Mouse (Mus musculus) embryonic facial prominence, embryonic 11.5 days (tissue): ENCODE results near the gene Nsmce1. TPM values are rescaled to one million over a fixed set of nuclear protein-coding genes. Genes with fewer than 3 reads are reported as not detected.
A peak's percentile ranks its signal among the peaks of the same experiment; 100 is the strongest.

ENCODE experiments used
- ATAC-seq: fragments of 200-750 bp; cut with Nextera tagmentation; replicated peaks from 2 replicates; pipeline ENCODE4 v1.8.0; 2017; ENCODE audit warnings: low read depth; ENCODE audit not compliant: insufficient number of reproducible peaks, low FRiP score, low TSS enrichment
- DNase-seq: peaks from one replicate; pipeline ENCODE4 v3.0.0-alpha.2; 2015; ENCODE audit warnings: low spot score
- H3K27ac ChIP-seq: fragments of 300-500 bp; sonication (generic); replicated peaks from 2 replicates; pipeline ENCODE4 v1.5.1; 2014; ENCODE audit warnings: mild to moderate bottlenecking, low read depth, low read length, control low read depth
- H3K27me3 ChIP-seq: fragments of 300-500 bp; sonication (generic); 2 replicates; pipeline ENCODE4 v1.6.1; 2014; ENCODE audit warnings: mild to moderate bottlenecking, low read length, moderate library complexity, mixed read lengths; ENCODE audit not compliant: control insufficient read depth, insufficient read depth
- H3K36me3 ChIP-seq: fragments of 300-500 bp; sonication (generic); replicated peaks from 2 replicates; pipeline ENCODE4 v1.6.1; 2014; ENCODE audit warnings: low read depth, mild to moderate bottlenecking, low read length, moderate library complexity, mixed read lengths; ENCODE audit not compliant: control insufficient read depth, insufficient read depth
- H3K4me1 ChIP-seq: fragments of 300-500 bp; sonication (generic); 2 replicates; pipeline ENCODE4 v1.6.1; 2014; ENCODE audit warnings: low read length, mixed read lengths; ENCODE audit not compliant: control insufficient read depth, insufficient read depth
- H3K4me2 ChIP-seq: fragments of 300-500 bp; sonication (generic); 2 replicates; pipeline ENCODE4 v1.6.1; 2014; ENCODE audit warnings: low read depth, mild to moderate bottlenecking, control low read depth, low read length, moderate library complexity
- H3K4me3 ChIP-seq: fragments of 300-500 bp; sonication (generic); 2 replicates; pipeline ENCODE4 v1.5.1; 2014; ENCODE audit warnings: low read depth, low read length, control low read depth
- H3K9ac ChIP-seq: fragments of 300-500 bp; sonication (generic); replicated peaks from 2 replicates; pipeline ENCODE4 v1.6.1; 2014; ENCODE audit warnings: mild to moderate bottlenecking, control low read depth, low read length
- H3K9me3 ChIP-seq: fragments of 300-500 bp; sonication (generic); replicated peaks from 2 replicates; pipeline ENCODE4 v1.6.1; 2016; ENCODE audit warnings: mild to moderate bottlenecking, low read length, inconsistent platforms, mixed read lengths; ENCODE audit not compliant: control insufficient read depth
- WGBS: fragments of 180-500 bp; shearing (Covaris S2); extraction: QIAGEN DNeasy Blood & Tissue Kit; methylation state at CpG from one replicate; pipeline ENCODE4 v1.1.7; 2014; 5-methylcytosine and 5-hydroxymethylcytosine counted together
- polyA plus RNA-seq: library from polyadenylated mRNA; unstranded; fragments of >200 nt; fragmentation: Nextera tagmentation; extraction: Ambion mirVana; gene quantifications from 2 replicates; pipeline ENCODE4 v1.2.1, GENCODE M21; 2014

The Nsmce1 gene
- polyA plus RNA-seq, 1 experiment from 2014 or later, result 119 TPM

DNA sequence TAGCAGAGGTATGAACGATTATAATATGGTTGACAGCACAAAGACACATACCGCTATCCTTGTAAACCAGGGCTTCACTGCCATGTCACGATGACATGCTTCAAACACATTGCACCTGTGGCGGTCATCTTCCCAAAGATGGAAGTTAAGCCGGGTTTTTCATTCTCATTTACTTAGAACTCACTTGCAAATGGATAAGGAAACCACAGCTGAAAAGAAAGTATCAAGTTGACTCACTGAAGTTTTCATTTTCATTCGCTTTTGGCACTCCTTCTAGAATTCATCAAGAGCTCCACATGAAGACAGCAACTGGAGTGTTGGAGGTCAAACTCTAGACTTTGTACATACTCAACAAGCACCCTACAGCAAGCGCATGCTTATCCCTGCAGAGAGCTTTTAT lies 9.5 kb upstream of the Nsmce1 start:
- ATAC-seq (no peak), DNase-seq (no peak)
- Histone ChIP-seq H3K27ac (no peak overlapping the region), H3K9ac (no peak overlapping the region), H3K4me2 (no peak overlapping the region), H3K27me3 (no peaks in the 10 kb centered on the region), H3K4me3 (no peak overlapping the region), H3K4me1 (no peaks in the 10 kb centered on the region), H3K9me3 (no peaks in the 10 kb centered on the region), H3K36me3 (no peaks in the 10 kb centered on the region)
- WGBS, result 91% methylated on average over 7 of the region's 7 CpGs

DNA sequence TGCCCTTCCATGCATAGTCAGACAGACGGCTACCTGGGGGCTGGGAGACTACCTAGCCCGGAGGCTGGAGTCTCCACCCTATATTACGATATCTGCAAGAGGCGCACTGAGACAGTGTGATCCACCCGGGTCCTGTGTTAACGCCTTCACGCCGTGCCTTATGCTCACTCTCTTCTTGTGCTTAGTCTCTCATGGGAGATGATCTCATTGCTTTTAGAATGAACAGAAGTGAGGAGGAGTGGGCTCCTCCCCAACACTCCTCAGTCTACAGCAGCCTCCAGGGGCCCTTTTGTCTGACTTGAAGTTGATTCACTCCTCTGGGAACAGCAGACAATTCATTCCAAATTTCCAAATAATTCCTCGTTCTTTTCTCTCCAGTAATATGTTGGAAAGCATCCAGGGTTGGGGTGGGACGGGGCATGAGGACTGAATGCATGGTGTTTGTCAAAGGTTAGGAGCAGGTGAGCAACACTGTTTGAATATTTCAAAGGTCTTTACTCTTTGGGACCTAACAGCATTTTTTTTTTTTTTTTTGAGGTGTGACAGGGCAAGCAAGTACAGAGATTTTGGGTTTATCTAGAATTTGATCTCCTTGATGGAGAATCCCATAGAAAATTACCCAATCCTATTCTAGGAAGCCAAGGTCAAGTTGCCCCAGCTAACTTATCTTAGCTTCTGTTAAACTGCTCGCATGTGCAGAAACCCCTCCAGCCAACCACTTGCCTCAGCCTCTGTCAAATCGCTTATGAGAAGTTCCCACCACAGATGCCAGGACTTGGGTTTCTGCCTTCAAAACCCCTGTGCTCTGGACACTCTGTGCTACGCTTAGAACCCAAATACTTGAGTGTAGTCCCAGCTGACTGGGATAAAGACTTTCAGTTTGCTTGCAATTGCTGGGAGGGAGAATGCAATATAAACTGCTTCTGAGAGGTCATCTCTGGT lies 8.8 kb upstream of the Nsmce1 start:
- H3K4me2 ChIP-seq, result no peak overlapping the region
- H3K4me3 ChIP-seq, result no peak overlapping the region
- H3K27me3 ChIP-seq, result no peaks in the 10 kb centered on the region
- no peaks in the 10 kb centered on the region for H3K4me1 ChIP-seq
- no peaks in the 10 kb centered on the region for H3K36me3 ChIP-seq
- ATAC-seq (no peak), DNase-seq (no peak)
- no peaks in the 10 kb centered on the region for H3K9me3 ChIP-seq
- WGBS, result 85% methylated on average over 13 of the region's 13 CpGs
- H3K27ac ChIP-seq, result no peak overlapping the region
- H3K9ac ChIP-seq, result no peak overlapping the region

DNA sequence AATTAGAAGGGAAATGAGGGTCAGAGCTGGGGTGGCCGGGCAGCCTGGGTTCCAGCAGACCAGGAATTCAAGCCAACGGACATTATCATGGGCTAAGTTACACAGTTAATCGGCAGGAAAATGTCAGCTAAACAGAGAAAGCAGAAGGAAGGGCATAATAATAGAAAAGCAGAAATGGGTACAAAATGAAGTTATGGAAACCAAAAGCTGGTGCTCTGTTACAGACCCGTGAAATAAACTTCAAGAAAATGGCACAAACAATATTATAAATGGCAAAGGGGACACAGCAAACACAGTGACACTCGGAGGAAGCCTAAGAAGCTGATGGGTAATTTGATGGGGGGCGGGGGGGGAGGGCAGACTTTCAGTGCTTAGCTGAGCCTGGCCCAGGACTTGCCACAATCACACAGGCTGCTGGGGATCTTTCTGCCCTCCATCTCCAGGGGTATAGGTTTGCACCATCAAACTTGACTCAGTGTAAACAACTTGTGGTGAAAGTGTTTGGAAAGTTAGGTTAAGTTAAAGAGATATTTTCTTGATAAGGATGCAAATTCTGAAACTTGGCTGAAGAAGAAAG lies 4.6 kb upstream of the Nsmce1 start:
- H3K27ac ChIP-seq, result no peak overlapping the region
- ATAC-seq (no peak), DNase-seq (no peak)
- no peaks in the 10 kb centered on the region for H3K9me3 ChIP-seq
- no peaks in the 10 kb centered on the region for H3K27me3 ChIP-seq
- H3K36me3 ChIP-seq, result no peaks in the 10 kb centered on the region
- 76% methylated on average over 6 of the region's 6 CpGs for WGBS
- H3K4me2 ChIP-seq, result no peak overlapping the region
- H3K4me3 ChIP-seq, result no peak overlapping the region
- H3K9ac ChIP-seq, result no peak overlapping the region
- no peaks in the 10 kb centered on the region for H3K4me1 ChIP-seq

DNA sequence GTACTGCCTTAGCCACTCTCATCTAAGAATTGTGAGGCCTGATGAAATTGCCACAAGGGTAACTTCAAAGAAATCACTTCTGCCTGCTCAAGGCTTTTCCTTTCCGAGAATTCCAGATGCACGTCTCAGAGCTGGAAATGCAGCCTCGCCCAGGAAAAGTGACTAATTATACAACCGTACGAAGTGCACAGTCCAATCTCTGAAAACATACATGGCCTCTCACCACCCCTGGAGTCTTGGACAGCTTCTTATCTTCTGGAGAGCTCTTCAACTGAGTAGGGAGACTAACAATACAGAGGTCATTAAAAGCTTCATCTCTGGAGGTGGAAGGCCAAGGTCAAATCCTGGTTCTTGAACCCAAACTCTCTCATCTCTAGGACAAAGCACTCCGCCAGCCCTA lies 1.2 kb upstream of the Nsmce1 start:
- Histone ChIP-seq H3K9ac (no peak overlapping the region), H3K36me3 (no peaks in the 10 kb centered on the region), H3K9me3 (no peaks in the 10 kb centered on the region), H3K4me1 (no peaks in the 10 kb centered on the region), H3K27me3 (no peaks in the 10 kb centered on the region), H3K4me2 (no peak overlapping the region), H3K27ac (no peak overlapping the region), H3K4me3 (no peak overlapping the region)
- DNase-seq (no peak), ATAC-seq (no peak)
- 82% methylated on average over 6 of the region's 6 CpGs for WGBS

DNA sequence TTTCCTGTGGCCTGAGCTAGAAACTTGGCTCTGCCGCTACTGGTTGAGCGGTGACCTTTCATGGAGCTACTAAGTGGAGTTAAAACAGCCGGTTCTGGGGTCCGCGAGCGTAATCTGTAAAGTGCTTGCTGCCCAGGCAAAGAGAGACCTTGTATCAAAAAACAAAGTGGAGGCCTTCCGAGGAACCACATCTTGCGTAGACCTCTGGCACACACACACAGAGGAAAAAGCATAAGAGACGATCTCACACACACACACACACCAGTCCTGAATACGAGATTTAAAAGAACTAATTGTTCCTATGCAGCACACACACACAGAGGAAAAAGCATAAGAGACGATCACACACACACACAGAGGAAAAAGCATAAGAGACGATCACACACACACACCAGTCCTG lies 364 bp upstream of the Nsmce1 start:
- Histone ChIP-seq H3K9ac (peak overlapping the region; percentile 73), H3K36me3 (no peaks in the 10 kb centered on the region), H3K4me1 (no peaks in the 10 kb centered on the region), H3K4me3 (peak overlapping the region; percentile 58), H3K27me3 (no peaks in the 10 kb centered on the region), H3K27ac (peak overlapping the region; percentile 36; the same call in 1 of the 2 replicates), H3K9me3 (no peaks in the 10 kb centered on the region), H3K4me2 (peak overlapping the region; percentile 63)
- ATAC-seq, result peak; percentile 11; the same call in 1 of the 2 replicates
- 24% methylated on average over 12 of the region's 12 CpGs for WGBS
- no peak for DNase-seq

DNA sequence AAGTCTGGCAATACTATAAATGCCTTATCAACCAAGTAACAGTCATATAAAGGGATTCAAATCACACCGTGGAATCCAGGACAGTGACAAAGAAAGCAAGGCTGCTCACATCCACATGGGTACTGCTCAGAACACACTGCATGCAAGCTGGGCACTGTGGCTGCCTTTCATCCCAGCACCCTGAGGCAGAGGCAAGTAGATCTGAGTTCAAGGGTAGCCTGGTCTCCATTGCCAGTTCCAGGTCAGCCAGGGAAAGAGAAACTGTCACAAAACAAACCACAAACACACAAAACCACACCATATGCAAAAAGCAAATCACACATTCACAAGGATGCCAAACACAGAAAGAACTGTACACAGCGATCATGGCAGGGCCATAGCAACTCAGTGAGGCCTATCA lies 1.8 kb downstream of the Nsmce1 start:
- Histone ChIP-seq H3K4me1 (no peaks in the 10 kb centered on the region), H3K4me2 (no peak overlapping the region), H3K4me3 (no peak overlapping the region), H3K36me3 (no peaks in the 10 kb centered on the region), H3K27ac (no peak overlapping the region), H3K9me3 (no peaks in the 10 kb centered on the region), H3K9ac (0 out of 2 replicates have a peak overlapping the region, but pooled peaks have one; percentile 25), H3K27me3 (no peaks in the 10 kb centered on the region)
- ATAC-seq (no peak), DNase-seq (no peak)
- whole genome bisulfite sequencing, result 91% methylated on average over 2 of the region's 2 CpGs

DNA sequence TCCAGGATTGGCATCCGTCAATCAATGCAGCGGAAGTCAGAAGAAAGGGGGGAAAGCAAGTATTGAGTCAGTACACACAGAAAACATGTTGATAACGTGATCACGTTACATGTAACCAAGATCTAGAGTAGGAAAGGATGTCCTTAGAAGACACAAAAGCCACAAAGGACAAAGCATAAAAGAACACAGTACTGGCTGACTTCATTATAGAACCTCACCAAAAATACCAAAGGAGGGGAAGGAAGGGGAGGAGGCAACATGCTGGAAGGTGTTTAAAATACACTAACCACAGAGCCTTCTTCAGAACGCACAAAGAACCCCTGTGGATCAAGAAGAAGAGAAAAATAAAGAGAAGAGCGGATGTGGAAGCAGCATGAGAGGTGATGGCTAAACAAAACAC lies 2.7 kb downstream of the Nsmce1 start:
- 80% methylated on average over 6 of the region's 6 CpGs for WGBS
- Histone ChIP-seq H3K9ac (0 out of 2 replicates have a peak overlapping the region, but pooled peaks have one; percentile 4), H3K4me3 (no peak overlapping the region), H3K27me3 (no peaks in the 10 kb centered on the region), H3K9me3 (no peaks in the 10 kb centered on the region), H3K36me3 (no peaks in the 10 kb centered on the region; the same call in 1 of the 2 replicates), H3K4me1 (no peaks in the 10 kb centered on the region), H3K4me2 (no peak overlapping the region), H3K27ac (no peak overlapping the region)
- no peak for ATAC-seq
- no peak for DNase-seq

DNA sequence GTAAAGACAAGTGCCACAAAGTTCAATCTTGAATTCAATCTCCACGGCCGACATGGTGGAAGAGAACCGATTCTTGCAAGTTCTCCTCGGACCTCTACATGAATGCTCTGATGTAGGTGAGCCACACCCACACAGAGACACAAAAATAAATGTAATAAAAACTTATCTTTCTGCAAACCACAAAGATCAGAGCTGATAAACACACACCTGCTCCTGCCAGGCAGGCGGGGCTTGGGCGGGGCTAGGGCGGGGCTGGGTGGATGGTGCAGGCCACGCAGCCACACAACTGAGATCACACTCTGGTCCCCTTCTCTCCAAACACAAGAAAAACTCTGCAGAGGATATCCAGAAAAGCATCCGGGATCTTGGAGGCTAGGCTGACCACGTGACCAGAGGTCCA lies 4.3 kb downstream of the Nsmce1 start:
- Histone ChIP-seq H3K9ac (no peak overlapping the region), H3K4me2 (no peak overlapping the region), H3K4me1 (no peaks in the 10 kb centered on the region), H3K36me3 (no peaks in the 10 kb centered on the region; the same call in 1 of the 2 replicates), H3K9me3 (no peaks in the 10 kb centered on the region), H3K4me3 (no peak overlapping the region), H3K27me3 (no peaks in the 10 kb centered on the region), H3K27ac (no peak overlapping the region)
- 88% methylated on average over 10 of the region's 10 CpGs for WGBS
- no peak for DNase-seq
- ATAC-seq, result no peak
